Mouse (Mus musculus): Measurements from ENCODE around the gene Castor2.

Gene Castor2

DNA sequence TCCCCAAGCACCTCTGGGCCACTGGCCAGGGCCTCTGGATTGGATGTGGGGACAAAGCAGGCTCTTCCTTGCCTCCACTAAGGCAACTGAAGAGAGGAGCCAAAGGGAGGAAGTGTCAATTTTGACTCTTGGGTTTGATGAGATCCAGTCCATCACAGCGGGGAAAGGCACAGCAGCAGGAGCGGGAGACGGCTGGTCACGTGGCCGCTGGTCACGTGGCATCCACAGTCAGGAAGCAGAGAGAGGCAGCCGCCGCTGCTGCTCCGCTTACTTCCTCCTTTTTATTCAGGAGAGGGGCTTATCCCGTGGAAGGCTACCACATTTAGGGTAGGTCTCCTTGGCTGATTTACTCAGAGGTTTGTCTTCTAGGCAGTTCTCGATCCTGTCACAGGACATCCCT is 42.9 kb downstream of the Castor2 start:
- in situ Hi-C loops (cut with MboI; ENCODE audit: low pct_unique_long_range_greater_than_20kb in 1 of 2, low sequenced_read_pairs in 2 of 2, unreplicated experiment in 1 of 2) = no loop called here

GRCm38 (mm10) chr5:134144986-134145385 is 45.5 kb downstream of the Castor2 start:
- in situ Hi-C loops (cut with MboI; ENCODE audit: low pct_unique_long_range_greater_than_20kb in 1 of 2, low sequenced_read_pairs in 2 of 2, unreplicated experiment in 1 of 2) = no loop called here

DNA sequence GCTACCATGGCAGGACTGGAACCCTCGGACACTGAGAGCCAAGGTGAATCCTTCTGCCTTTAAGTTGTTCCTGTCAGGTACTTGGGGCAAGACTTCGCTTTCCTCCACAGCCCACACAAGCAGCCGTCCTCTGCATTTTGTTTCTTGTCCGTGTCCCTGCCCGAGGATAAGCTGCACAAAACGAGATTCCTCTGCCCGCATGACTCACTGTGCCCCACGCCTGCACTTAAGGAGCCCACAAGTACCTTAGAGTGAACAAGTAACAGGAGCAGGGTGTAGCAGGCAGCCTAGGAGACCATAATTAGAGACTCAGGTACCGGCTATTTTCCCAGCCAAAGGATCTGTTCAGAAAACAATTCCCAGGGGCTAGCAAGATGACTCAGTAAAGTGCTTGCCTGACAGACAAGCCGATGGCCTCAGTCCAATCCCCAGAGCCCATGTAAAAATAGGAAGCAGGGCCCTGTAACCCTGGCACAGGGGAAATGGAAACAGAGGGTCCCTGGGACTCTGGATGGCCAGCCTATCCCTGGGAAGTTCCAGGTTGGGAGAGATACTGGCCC is 47.8 kb downstream of the Castor2 start:
- in situ Hi-C loops (cut with MboI; ENCODE audit: low pct_unique_long_range_greater_than_20kb in 1 of 2, low sequenced_read_pairs in 2 of 2, unreplicated experiment in 1 of 2) = no loop called here

GRCm38 (mm10) chr5:134148153-134148552 is 48.6 kb downstream of the Castor2 start:
- in situ Hi-C loops (cut with MboI; ENCODE audit: low pct_unique_long_range_greater_than_20kb in 1 of 2, low sequenced_read_pairs in 2 of 2, unreplicated experiment in 1 of 2) = no loop called here

GRCm38 (mm10) chr5:134151895-134152294 is 52.4 kb downstream of the Castor2 start:
- in situ Hi-C loops (cut with MboI; ENCODE audit: low pct_unique_long_range_greater_than_20kb in 1 of 2, low sequenced_read_pairs in 2 of 2, unreplicated experiment in 1 of 2) = no loop called here

DNA sequence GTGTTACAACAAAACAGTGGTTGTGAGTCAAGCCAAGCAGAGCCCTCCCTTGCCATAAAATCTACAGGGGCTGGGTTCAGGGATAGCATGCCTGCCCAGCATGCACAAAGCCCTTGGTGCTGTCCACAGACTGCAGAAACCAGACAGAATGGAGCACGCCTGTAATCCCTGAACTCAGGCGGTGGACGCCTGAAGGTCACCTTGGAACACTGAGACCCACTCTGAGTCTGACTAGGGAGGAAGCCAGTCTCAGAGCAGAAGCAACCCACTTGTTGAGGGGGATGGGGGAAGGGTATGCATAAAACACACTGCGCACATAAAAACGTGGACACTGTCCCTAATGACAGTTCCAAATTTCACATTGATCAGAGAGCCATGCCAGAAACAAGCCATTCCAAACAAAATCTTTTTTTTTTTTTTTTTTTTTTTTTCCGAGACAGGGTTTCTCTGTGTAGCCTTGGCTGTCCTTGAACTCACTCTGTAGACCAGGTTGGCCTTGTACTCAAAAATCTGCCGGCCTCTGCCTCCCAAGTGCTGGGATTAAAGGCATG is 56.5 kb downstream of the Castor2 start:
- in situ Hi-C loops (cut with MboI; ENCODE audit: low pct_unique_long_range_greater_than_20kb in 1 of 2, low sequenced_read_pairs in 2 of 2, unreplicated experiment in 1 of 2) = no loop called here

DNA sequence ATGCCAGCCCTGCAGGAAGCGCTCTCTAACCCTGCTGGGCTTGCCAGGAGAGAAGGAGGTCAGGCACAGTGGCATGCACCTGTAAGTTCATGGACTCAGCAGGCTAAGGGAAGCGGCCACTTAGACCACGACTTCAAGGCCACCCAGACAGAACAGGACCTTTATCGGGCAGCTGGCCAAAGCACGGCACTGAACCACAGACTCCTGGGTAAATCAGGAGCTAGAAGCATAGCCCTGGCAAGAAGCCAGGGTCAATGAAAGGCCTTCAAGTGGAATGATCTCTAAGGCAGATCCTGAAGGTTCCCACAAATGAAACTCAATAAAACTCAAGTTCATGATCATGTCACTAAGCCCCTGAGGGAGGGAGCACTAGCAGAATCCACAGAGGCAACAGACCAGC is 65.2 kb downstream of the Castor2 start:
- in situ Hi-C loops (cut with MboI; ENCODE audit: low pct_unique_long_range_greater_than_20kb in 1 of 2, low sequenced_read_pairs in 2 of 2, unreplicated experiment in 1 of 2) = no loop called here

DNA sequence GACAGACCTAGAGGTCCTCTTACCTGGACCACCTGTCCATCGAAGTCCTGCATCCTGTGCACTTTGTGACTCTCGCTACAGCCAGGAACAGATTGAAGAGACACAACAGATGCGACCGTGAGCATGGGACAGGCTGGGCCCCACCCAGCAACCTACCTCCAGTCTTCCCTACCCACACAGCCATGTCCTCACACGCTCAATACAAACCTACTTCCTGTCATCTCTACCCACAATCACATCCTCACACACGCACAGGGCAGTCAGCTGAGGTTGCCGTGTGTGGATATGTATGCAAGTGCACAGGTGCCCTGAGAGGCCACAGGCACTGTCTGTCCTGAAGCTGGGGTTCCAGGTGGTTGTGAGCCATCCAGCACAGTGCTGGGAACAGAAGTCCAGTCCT is 67.1 kb downstream of the Castor2 start:
- in situ Hi-C loops (cut with MboI; ENCODE audit: low pct_unique_long_range_greater_than_20kb in 1 of 2, low sequenced_read_pairs in 2 of 2, unreplicated experiment in 1 of 2) = no loop called here

GRCm38 (mm10) chr5:134168033-134168432 is 68.5 kb downstream of the Castor2 start:
- in situ Hi-C loops (cut with MboI; ENCODE audit: low pct_unique_long_range_greater_than_20kb in 1 of 2, low sequenced_read_pairs in 2 of 2, unreplicated experiment in 1 of 2) = no loop called here

DNA sequence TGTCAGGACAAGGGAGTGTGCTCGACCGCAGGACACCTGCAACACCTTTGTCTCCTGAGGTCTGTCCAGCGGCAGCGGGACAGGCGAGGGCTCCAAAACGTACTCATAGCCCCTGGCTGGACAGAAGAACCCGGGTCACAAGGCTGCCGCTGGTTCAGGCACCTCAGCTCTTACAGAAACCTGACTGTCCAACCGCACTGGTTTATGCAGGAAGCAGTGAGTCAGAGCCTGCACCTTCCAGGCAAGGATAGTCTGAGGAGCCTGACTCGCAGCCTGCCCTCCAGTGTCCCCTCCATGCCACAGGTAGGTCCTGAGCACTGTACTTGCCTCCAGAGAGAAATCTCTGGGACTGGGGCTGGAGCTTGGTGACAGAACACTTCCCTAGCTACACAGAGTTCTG is 69.7 kb downstream of the Castor2 start:
- in situ Hi-C loops (cut with MboI; ENCODE audit: low pct_unique_long_range_greater_than_20kb in 1 of 2, low sequenced_read_pairs in 2 of 2, unreplicated experiment in 1 of 2) = no loop called here

DNA sequence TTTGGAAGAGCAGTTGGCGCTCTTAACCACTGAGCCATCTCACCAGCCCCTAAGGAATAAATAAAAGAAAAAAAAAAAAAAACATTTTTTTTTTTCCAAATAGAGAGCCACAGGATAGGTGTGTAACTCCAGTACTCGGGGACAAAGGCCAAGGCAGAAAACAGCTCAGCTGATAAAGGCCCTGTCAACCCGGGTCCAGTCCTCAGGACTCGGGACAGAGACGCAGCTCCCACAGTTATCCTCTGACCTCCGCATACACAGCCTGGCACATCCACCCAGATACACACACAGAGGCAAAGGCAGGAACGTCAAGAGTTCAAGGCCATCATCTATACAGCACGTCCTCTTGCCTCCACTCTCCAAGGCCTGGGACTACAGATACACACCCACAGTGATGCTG is 70.7 kb downstream of the Castor2 start:
- in situ Hi-C loops (cut with MboI; ENCODE audit: low pct_unique_long_range_greater_than_20kb in 1 of 2, low sequenced_read_pairs in 2 of 2, unreplicated experiment in 1 of 2) = no loop called here

DNA sequence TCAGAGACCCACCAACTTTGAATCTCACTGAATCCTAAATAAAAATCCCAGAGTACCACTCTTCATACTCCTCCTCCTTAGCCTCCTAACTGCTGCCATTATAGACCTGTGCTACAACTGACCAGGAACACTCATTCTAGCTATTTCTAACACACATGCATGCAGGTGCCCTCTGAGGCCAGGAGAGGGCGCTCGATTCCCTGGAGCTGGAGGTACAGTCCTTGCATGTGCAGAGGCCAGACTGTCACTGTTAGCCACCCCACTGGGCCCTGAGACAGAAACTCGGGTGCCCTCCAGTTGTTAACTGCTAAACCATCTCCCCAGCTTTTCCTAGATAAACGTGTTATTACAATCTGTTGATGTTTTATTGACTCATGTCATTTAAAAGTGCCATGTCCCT is 73.7 kb downstream of the Castor2 start:
- in situ Hi-C loops (cut with MboI; ENCODE audit: low pct_unique_long_range_greater_than_20kb in 1 of 2, low sequenced_read_pairs in 2 of 2, unreplicated experiment in 1 of 2) = no loop called here

- in situ Hi-C loops (cut with MboI; ENCODE audit: low pct_unique_long_range_greater_than_20kb in 1 of 2, low sequenced_read_pairs in 2 of 2, unreplicated experiment in 1 of 2) = loop anchor here in 1 of 2 experiments (5.0 kb wide), 1 partner anchor 167 kb away; no protein-coding TSS in a partner anchor
Observed at GRCm38 (mm10) chr5:134175696-134176095, 76.2 kb downstream of the Castor2 start.

- in situ Hi-C loops (cut with MboI; ENCODE audit: low pct_unique_long_range_greater_than_20kb in 1 of 2, low sequenced_read_pairs in 2 of 2, unreplicated experiment in 1 of 2) = loop anchor here in 1 of 2 experiments (5.0 kb wide), 1 partner anchor 166 kb away; no protein-coding TSS in a partner anchor
Observed at GRCm38 (mm10) chr5:134176169-134176881, 76.8 kb downstream of the Castor2 start, which contains the start of gene Rcc1l. TSS of gene Rcc1l (minus strand) at chr5:134176774.

DNA sequence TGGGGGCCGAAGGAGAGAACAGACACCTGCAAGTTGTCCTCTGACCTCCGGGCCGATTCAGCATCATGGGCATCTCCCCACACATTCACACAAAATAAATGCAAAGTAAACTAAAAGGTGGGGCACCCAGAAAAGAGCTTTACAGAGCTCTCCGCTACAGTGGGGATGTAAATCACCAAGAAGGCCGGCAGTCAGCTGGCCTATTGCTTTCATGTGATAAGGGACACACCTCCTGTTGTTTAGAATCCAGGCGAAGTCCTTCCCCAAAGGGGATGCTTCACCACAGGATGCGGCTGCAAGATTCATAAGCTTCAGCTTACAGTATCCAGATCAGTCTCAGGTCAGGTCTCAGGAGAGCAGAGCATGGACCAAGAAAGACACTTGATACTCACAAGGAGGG is 79.0 kb downstream of the Castor2 start:
- in situ Hi-C loops (cut with MboI; ENCODE audit: low pct_unique_long_range_greater_than_20kb in 1 of 2, low sequenced_read_pairs in 2 of 2, unreplicated experiment in 1 of 2) = loop anchor here in 1 of 2 experiments (5.0 kb wide), 1 partner anchor 164 kb away; no protein-coding TSS in a partner anchor

GRCm38 (mm10) chr5:134179871-134180270 is 80.4 kb downstream of the Castor2 start:
- in situ Hi-C loops (cut with MboI; ENCODE audit: low pct_unique_long_range_greater_than_20kb in 1 of 2, low sequenced_read_pairs in 2 of 2, unreplicated experiment in 1 of 2) = loop anchor here (5.0 to 10.0 kb wide), 2 partner anchors 162 to 305 kb away; no protein-coding TSS in a partner anchor

- in situ Hi-C loops (cut with MboI; ENCODE audit: low pct_unique_long_range_greater_than_20kb in 1 of 2, low sequenced_read_pairs in 2 of 2, unreplicated experiment in 1 of 2) = loop anchor here (10.0 kb wide), 1 partner anchor 303 kb away; no protein-coding TSS in a partner anchor
Observed at GRCm38 (mm10) chr5:134182172-134182571, 82.7 kb downstream of the Castor2 start.

- in situ Hi-C loops (cut with MboI; ENCODE audit: low pct_unique_long_range_greater_than_20kb in 1 of 2, low sequenced_read_pairs in 2 of 2, unreplicated experiment in 1 of 2) = loop anchor here (10.0 kb wide), 1 partner anchor 302 kb away; no protein-coding TSS in a partner anchor
Observed at GRCm38 (mm10) chr5:134182735-134183134, 83.2 kb downstream of the Castor2 start.

- in situ Hi-C loops (cut with MboI; ENCODE audit: low pct_unique_long_range_greater_than_20kb in 1 of 2, low sequenced_read_pairs in 2 of 2, unreplicated experiment in 1 of 2) = loop anchor here (10.0 kb wide), 1 partner anchor 302 kb away; no protein-coding TSS in a partner anchor
Observed at GRCm38 (mm10) chr5:134183162-134183561, 83.7 kb downstream of the Castor2 start.

Data from mouse embryonic stem cell (cell line).